Mouse (Mus musculus) B cell, adult 62 days (primary cell): ENCODE data around the gene Dck. TPM values are rescaled to one million over a fixed set of nuclear protein-coding genes. Genes with fewer than 3 reads are reported as not detected.

Experiments used
- total RNA-seq: library from RNA; stranded (reverse); gene quantifications from 4 replicates; pipeline ENCODE4 v1.2.4, GENCODE M21; 2023

Gene Dck
- 22.0 to 25.3 TPM (median 23.9 TPM) in 4 replicates for total RNA-seq

DNA sequence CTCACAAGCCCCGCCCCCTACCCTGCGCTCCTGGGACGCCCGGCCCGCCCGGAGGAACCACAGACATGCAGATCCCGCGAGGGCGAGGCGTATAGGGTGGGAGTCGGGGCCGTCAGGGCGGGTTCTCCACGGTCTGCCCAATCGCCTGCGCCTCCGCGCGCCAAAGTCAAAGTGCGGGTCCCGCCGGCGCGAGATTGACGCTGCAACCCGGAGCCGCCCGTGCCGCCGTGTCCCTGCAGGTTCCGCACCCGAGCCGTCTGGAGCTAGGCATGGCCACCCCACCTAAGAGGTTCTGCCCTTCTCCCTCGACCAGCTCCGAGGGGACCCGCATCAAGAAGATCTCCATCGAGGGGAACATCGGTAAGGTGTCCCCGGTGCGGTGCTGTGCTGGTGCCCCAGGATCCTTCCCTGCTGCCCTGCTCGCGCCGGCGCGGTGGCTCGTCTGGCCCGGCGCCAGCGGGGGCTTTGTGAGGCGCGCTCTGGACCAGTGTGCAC is at the start of gene Dck:
TSS of gene Dck (plus strand) at position 10 of the 495 bp plus-strand sequence.

DNA sequence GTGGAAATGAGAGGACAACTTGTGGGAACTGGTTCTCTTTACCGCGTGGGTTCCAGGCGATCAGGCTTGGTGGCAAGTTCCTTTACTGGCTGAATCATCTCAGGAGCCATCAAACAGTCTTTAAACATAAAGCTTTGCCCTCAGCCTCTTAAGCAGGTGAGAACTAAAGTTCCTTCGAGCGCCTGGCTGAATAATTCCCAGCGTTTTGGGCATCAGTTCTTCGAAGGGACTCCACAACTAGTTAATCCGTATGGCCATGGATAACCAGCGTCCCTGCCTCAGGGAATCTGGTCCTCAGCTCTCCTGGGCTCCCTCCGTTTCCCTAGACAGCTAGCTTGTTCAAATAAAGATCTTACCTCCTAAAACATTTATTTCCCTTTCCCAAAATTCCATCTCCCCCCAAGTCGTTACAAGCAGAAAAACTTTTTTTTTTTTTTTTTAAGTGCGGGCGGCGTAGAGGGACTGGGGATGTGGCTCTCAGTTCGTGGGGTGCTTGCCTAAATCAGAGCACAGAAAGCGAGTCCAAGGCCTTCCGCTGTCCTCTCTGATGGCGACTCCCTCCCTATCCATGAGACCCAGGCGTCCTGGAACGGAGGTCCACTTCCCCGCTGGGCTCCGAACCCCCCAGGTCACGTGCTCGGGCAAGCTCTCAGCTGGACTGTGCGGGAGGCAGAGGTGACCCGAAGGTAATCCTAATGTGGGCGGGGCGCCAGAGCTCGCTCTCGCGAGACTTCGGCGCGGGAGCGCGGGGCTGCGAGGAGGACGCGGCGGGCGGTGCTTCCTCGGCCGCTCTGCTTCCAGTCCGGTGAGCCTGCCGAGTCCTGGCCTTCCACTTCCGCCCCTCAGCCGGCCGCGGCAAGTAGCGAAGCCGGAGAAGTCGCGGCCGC is 44.4 kb upstream of the Dck start, which contains the start of gene Mob1b:
TSS of gene Mob1b (plus strand) at position 740 of the 887 bp plus-strand sequence.

Other genes with a start within 250 kb of the Dck start
- gene Jchain, start 237.1 kb upstream of the Dck start, total RNA-seq = 97.9 to 166 TPM (median 146 TPM) in 4 replicates
- gene Utp3, start 210.5 kb upstream of the Dck start, total RNA-seq = 29.8 to 34.8 TPM (median 32.4 TPM) in 4 replicates
- 32.2 to 38.8 TPM (median 33.6 TPM) in 4 replicates for gene Rufy3, start 200.0 kb upstream of the Dck start, total RNA-seq
- gene Grsf1, start 88.8 kb upstream of the Dck start, total RNA-seq = 40.4 to 50.2 TPM (median 42.5 TPM) in 4 replicates
- gene Mob1b, start 44.1 kb upstream of the Dck start, total RNA-seq = 18.6 to 22.1 TPM (median 21.0 TPM) in 4 replicates
- gene Slc4a4, start 121.8 kb downstream of the Dck start, total RNA-seq = not detected in 4 replicates